Mouse (Mus musculus) heart, adult 11 months (tissue): Measurements from ENCODE around the gene Olfr1441.

Experiments used
- DNase-seq: peaks from one replicate; pipeline ENCODE4 v3.0.0; 2022

Olfr1441 gene

DNA sequence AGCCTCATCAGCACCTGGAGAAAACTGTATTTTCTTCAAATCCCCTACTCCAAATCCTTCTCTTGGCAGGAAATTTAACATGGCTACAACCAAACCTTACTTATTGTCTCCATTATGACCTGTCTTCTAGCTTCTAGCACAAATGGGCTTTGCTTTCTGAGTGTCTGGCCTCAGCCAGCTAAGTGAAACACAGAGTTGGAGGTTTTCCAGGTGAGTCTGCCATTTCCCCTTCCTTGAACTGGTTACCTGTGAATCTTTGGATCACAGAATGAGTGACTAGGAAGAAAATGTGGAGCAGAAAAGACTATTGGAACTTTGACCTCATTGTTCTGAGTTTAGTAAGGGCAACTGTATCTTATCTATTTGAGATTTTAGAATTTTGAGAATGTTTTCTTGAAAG lies at the start of gene Olfr1441:
Gene Olfr1441 (plus strand): TSS at position 73 of the 400 bp plus-strand sequence.
- no peak for DNase-seq

- DNase-seq, result no peak
Measured at GRCm38 (mm10) chr19:12373004-12373403, 44.2 kb upstream of the Olfr1441 start.

- no peak for DNase-seq
Measured at GRCm38 (mm10) chr19:12374465-12375025, 42.7 kb upstream of the Olfr1441 start.

GRCm38 (mm10) chr19:12386979-12387378 lies 30.3 kb upstream of the Olfr1441 start, which contains the start of gene Olfr1440:
Gene Olfr1440 (plus strand): TSS chr19:12387279.
- no peak for DNase-seq

GRCm38 (mm10) chr19:12413737-12414136 lies 3.5 kb upstream of the Olfr1441 start:
- DNase-seq, result no peak

DNA sequence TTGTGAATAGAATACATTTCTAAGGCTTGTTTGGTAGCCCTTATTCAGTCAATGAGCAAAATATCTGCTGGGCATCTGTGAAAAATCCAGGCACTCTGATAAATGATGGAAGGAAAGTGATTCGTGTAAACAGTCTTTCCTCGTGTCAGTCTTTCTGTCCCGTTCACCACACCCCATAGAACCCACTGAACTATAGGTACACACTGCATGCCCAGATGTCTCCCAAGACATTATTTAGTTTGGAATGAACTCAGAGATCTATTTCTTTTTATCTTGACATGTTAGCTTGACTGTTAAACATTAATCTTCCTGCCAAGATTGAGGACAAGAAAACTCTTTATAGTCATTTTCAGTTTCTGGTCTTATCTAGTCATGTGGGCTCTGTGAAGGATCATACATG lies 1.1 kb downstream of the Olfr1441 start:
- DNase-seq, result no peak

- no peak for DNase-seq
Measured at GRCm38 (mm10) chr19:12420555-12420954, 3.3 kb downstream of the Olfr1441 start.

GRCm38 (mm10) chr19:12421680-12422079 lies 4.4 kb downstream of the Olfr1441 start:
- no peak for DNase-seq

DNA sequence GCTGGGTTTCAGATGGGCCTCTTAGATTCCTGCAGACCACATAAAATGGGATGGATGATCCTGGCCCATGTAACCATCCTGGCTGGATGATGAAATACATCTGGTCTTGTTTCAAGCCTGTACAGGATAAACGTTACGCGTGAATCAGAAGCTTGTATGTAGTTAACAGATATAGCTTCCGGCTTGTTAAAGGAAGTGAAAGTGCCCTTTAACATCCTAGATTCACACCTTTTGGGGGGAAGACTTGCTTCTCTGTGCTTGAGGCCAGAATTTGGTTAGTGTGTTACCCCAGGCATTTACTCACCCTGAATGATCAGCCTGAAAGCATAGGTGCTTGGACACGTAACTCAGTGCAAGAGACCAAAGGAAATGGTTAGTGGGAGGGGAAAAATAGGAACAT lies 9.9 kb downstream of the Olfr1441 start:
- no peak for DNase-seq

- DNase-seq, result no peak
Measured at GRCm38 (mm10) chr19:12427605-12428004, 10.4 kb downstream of the Olfr1441 start, which contains the start of gene Pfpl. Gene Pfpl (plus strand): TSS chr19:12427905.

GRCm38 (mm10) chr19:12433033-12433432 lies 15.8 kb downstream of the Olfr1441 start:
- DNase-seq, result peak; percentile 96

- DNase-seq, result peak; percentile 93
Measured at GRCm38 (mm10) chr19:12435011-12435416, 17.8 kb downstream of the Olfr1441 start.

- peak; percentile 95 for DNase-seq
Measured at GRCm38 (mm10) chr19:12435750-12436524, 18.7 kb downstream of the Olfr1441 start.

DNA sequence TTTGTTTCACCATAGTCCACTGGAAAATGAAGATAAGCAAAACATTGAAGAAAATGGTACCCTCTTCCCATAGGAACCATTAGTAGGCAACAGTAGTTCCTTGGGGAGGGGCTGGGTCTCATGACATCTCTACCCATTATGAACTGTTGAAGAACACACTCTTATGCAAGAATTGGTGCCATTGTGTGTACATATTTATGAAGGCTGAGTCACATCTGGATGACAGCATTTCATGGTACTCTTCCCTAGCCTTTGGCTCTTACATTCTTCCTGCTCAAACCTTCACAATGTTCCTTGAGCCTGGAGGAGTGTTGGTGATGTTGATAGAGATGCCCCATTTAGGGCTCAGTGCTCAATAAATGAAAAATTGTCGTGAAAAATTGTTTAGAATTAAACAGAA lies 22.3 kb downstream of the Olfr1441 start:
- no peak for DNase-seq

DNA sequence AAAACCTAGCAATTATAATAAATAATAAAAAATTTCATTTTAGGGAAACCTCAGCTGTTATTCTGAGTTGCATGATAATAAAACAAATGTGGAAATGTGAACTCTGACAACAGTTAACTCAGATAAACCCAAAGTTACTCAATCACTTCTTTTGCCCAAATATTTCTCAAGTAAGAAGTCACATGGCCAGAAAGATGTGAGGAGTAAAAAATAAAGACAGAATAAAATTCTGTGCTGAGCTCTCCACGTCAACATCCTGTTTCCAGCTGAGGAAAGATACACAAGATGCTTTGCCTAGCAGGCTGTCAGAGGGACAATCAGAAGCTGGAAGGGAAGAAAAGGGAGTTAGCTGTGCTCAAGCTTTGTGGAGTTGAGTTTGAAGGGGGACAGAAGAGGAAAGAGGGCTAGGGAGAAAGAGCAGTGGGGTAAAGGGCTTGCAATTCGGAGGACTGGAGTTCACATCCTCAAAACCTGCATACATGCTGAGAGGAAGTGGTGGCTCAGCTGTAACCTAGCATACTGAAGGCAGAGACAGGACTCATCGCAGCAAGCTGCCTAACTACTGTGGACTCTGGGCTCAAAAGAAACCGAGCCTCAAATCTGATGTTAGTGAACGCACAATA lies 23.0 kb downstream of the Olfr1441 start:
- peak; percentile 92 for DNase-seq

DNA sequence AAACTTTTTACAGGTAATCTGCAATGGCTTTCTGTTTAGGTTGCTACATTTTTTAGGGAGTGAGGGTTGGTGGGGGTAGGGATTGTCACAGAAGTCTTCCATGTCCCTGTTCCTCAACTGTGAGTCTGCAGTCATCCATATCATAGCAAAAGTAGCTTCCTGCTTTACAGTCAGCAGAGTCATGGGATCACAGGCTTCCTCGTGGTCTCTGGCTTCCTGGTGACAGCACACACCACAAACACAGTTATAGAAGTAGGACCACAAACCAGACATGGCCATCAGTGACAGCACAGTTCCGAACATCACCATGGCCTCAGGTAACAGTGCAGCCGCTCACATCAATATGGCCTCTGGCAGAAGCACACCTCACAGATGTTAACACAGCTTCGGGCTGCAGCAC lies 25.3 kb downstream of the Olfr1441 start:
- DNase-seq, result peak; percentile 94

DNA sequence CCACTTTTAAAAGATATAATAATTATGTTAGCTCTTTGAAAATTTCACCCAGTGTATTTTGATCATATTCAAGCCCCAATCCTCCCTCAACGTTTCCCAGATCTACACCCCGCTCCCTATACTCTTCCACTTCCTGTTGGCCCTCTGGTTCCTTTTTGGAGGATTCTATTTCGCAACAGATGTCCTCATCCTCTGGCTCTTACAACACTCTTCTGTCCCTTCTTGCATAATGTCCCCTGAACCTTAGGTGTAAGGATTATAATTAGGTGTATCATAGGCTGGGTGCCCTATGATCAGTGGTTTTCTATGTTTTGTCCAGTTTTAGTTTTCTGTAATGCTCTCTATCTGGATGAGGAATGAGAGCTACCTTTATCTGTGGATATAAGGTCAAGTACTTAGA lies 27.8 kb downstream of the Olfr1441 start:
- peak; percentile 90 for DNase-seq

GRCm38 (mm10) chr19:12457401-12458066 lies 40.3 kb downstream of the Olfr1441 start:
- DNase-seq, result peak; percentile 91

DNA sequence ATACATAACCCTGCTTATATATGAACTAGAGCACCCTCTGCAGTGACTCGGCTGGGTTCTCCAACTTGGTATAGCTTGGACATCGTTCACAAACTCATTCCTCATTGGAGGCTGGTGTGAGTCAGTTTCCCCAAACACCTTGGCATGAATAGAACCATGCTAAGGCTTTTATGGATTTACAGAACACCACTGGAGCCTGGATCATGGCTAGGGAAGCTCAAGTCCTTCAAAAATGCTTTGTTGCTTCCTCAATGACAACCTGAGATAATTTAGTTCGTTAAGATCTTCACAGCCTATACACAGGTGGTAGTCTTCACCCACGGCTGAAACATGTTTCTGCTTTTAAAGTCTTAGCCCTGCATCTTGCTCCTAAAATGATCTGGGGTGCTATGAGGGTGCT lies 42.3 kb downstream of the Olfr1441 start:
- DNase-seq, result peak; percentile 66

- DNase-seq, result peak; percentile 62
Measured at GRCm38 (mm10) chr19:12460282-12461249, 43.3 kb downstream of the Olfr1441 start, which contains the start of gene Mpeg1. Gene Mpeg1 (plus strand): TSS chr19:12460779.

DNA sequence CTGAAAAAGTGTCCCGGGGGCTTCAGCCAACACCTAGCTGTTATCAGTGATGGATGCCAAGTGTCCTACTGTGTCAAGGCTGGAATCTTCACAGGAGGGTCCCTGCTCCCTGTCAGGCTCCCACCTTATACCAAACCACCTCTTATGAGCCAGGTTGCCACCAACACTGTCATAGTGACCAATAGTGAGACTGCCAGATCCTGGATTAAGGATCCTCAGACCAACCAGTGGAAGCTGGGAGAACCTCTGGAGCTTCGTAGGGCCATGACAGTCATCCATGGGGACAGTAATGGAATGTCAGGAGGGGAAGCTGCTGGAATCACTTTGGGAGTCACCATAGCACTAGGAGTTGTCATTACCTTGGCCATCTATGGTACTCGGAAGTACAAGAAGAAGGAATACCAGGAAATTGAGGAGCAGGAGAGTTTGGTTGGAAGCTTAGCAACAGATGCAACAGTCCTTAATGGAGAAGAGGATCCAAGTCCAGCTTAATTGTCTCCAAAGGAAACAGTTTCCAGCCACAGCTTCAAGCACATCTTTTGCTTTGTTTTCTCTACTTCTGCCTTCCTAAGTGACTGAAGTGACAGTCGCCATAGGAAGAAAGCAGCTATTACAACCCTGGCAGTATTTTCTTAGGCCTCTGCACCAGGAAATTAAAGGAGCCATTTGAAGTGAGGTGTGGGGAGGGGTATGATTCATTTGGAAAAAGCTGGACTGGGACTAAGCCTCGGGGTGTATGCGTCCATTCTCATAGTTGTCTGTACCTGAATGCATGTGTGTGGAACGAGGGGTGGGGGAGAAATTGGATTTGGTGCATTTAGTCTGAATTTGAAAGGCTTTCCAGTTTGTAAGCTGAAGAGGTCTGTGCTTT lies 45.9 kb downstream of the Olfr1441 start:
- DNase-seq, result peak; percentile 87
